Mouse (Mus musculus): ENCODE measurements around the gene Dolpp1. TPM values are rescaled to one million over a fixed set of nuclear protein-coding genes. Genes with fewer than 3 reads are reported as not detected.

The Dolpp1 gene
- 10 to 100 TPM; 14.2 to 15.4 TPM for total RNA-seq (2023)

GRCm38 (mm10) chr2:30392114-30392576 is at the start of gene Dolpp1:
Dolpp1 (plus strand) TSS chr2:30392254.

GRCm38 (mm10) chr2:30358533-30359531 is 33.2 kb upstream of the Dolpp1 start, which contains the start of gene Sh3glb2:
Sh3glb2 (minus strand) TSS chr2:30359337.

GRCm38 (mm10) chr2:30363773-30364650 is 28.0 kb upstream of the Dolpp1 start, which contains the start of gene Miga2:
Miga2 (plus strand) TSS chr2:30364233.

GRCm38 (mm10) chr2:30415157-30415935 is 23.3 kb downstream of the Dolpp1 start, which contains the start of gene Crat:
Crat (minus strand) TSS chr2:30415813.

GRCm38 (mm10) chr2:30415936-30416648 is 24.0 kb downstream of the Dolpp1 start, which contains the start of gene Ptpa:
Ptpa (plus strand) TSS chr2:30416039.

Other genes starting within 250 kb of the Dolpp1 start
- gene Endog, start 220.8 kb upstream of the Dolpp1 start, total RNA-seq (2023), result 1 to 10 TPM; 9.0 to 9.4 TPM
- gene Spout1, start 213.8 kb upstream of the Dolpp1 start, total RNA-seq (2023), result 10 to 100 TPM; 10.2 to 11.5 TPM
- 1 to 10 TPM; 4.4 to 5.6 TPM for gene Kyat1, start 186.4 kb upstream of the Dolpp1 start, total RNA-seq (2023)
- 10 to 100 TPM; 29.2 to 34.5 TPM for gene Lrrc8a, start 154.5 kb upstream of the Dolpp1 start, total RNA-seq (2023)
- 1 to 10 TPM; 1.3 to 4.0 TPM for gene Gm28035, start 151.7 kb upstream of the Dolpp1 start, total RNA-seq (2023)
- gene Phyhd1, start 126.1 kb upstream of the Dolpp1 start, total RNA-seq (2023), result 1 to 10 TPM; 6.1 to 7.2 TPM
- not detected for gene Gm28038, start 111.2 kb upstream of the Dolpp1 start, total RNA-seq (2023)
- gene Dolk, start 105.9 kb upstream of the Dolpp1 start, total RNA-seq (2023), result 10 to 100 TPM; 10.5 to 11.5 TPM
- 10 to 100 TPM; 31.4 to 34.2 TPM for gene Nup188, start 105.9 kb upstream of the Dolpp1 start, total RNA-seq (2023)
- gene Sh3glb2, start 32.9 kb upstream of the Dolpp1 start, total RNA-seq (2023), result 10 to 100 TPM; 30.8 to 37.2 TPM
- 1 to 10 TPM; 6.8 to 9.9 TPM for gene Miga2, start 28.0 kb upstream of the Dolpp1 start, total RNA-seq (2023)
- 10 to 100 TPM; 29.2 to 40.1 TPM for gene Crat, start 23.6 kb downstream of the Dolpp1 start, total RNA-seq (2023)
- gene Ptpa, start 23.8 kb downstream of the Dolpp1 start, total RNA-seq (2023), result 10 to 100 TPM; 92.7 to 98.9 TPM
- gene Ier5l, start 82.0 kb downstream of the Dolpp1 start, total RNA-seq (2023), result 1 to 10 TPM; 3.0 to 4.7 TPM
- gene Cstad, start 202.8 kb downstream of the Dolpp1 start, total RNA-seq (2023), result under 1 TPM in 1 of 2 experiments, not detected in 1; 0.67 TPM

All from monocyte, adult 59 days (primary cell).